Mouse (Mus musculus): ENCODE data around the gene Rtf2.

DNA sequence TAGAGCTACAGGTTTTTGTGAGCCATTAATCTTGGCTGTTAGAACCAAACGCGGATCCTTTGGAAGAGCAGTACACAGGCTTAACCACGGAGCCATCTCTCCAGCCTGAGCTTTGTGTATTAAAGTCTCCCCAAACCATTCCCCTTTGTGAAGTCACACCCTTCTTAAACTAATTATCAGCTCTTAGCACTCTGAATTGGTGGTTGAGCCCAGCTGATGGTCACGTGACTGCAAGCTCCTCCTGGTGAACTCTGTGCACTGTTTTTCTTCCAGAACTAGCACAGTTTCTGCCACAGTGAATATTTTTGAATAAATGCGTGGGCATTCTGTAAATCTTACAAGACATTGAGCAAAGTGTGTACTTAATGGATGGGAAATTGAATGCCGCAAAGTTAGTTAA lies 820 bp downstream of the Rtf2 start:
- TF ChIP-seq CTCF (IDR thresholded peaks at IDR 0.05) (no peak), EP300 (IDR thresholded peaks at IDR 0.05; ENCODE audit: insufficient read depth, low read depth, low read length) (no peak)
